Mouse (Mus musculus): ENCODE measurements around the gene St6gal2. TPM values are rescaled to one million over a fixed set of nuclear protein-coding genes. Genes with fewer than 3 reads are reported as not detected.

Gene St6gal2
- total and polyA plus RNA-seq, 2 experiments from 2014 or later: 28.2 to 69.2 TPM

DNA sequence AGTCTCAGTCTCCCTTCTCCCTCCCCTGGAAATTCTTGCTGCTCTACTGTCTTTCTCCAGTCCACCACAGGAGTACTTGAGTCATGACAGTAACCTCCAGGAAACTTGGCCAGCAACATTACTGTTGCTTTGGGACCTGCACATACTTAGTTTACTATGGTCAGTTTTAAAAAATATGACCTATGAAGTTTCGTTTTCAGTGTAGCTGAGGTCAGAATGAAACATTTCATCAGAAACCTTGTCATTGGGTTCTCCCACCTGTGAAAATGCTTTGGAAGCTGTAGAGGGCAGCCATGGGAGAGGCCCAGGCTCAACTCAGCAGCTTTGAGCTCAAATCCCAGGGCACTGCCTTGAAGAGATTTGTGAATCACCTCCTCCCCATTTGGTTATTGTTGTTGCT lies 15.0 kb downstream of the St6gal2 start:
- H3K9me3 ChIP-seq (ENCODE audit: low read length): no peaks in the 10 kb centered on the region
- H3K9ac ChIP-seq (replicated peaks; ENCODE audit: low read length): no peak overlapping the region
- no peak overlapping the region for H3K27ac ChIP-seq
- H3K4me3 ChIP-seq (ENCODE audit: low read length): no peak overlapping the region
- H3K4me2 ChIP-seq (ENCODE audit: low read depth, low read length): no peak overlapping the region
- no peaks in the 10 kb centered on the region for H3K27me3 ChIP-seq (ENCODE audit: insufficient read depth, low read length)
- no peaks in the 10 kb centered on the region for H3K4me1 ChIP-seq (ENCODE audit: insufficient read depth, low read length)
- H3K36me3 ChIP-seq (ENCODE audit: insufficient read depth, low read length): no peaks in the 10 kb centered on the region
- TF ChIP-seq CTCF (IDR thresholded peaks at IDR 0.05; ENCODE audit: low read depth): no peak
- no peak for ATAC-seq
- no peak for DNase-seq (ENCODE audit: low spot score)
- WGBS: 81% methylated on average over 1 of the region's 1 CpGs

DNA sequence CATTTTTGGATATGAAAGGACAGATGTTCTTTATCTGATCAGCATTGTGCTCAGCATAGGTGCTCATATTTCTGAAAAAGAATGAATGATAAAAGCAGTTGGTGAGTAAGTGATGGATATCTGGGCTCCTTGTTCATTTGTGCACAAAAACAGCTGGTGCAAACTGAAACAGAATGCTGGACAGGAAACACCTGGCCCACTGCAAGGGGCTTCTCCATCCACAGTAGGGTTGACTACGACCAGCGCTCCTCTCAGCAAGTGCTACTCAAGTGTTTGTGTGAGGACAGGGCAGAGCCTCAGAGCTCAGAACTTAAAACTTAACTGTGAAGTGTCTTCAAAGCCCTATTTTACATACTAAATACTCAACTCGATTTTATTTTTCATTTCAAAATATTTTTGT lies 22.4 kb downstream of the St6gal2 start:
- Histone ChIP-seq H3K9ac (replicated peaks; ENCODE audit: low read length) (no peak overlapping the region), H3K36me3 (ENCODE audit: insufficient read depth, low read length) (no peaks in the 10 kb centered on the region), H3K4me3 (ENCODE audit: low read length) (no peak overlapping the region), H3K27ac (no peak overlapping the region), H3K4me2 (ENCODE audit: low read depth, low read length) (no peak overlapping the region), H3K27me3 (ENCODE audit: insufficient read depth, low read length) (no peaks in the 10 kb centered on the region), H3K9me3 (ENCODE audit: low read length) (no peaks in the 10 kb centered on the region), H3K4me1 (ENCODE audit: insufficient read depth, low read length) (no peaks in the 10 kb centered on the region)
- TF ChIP-seq CTCF (IDR thresholded peaks at IDR 0.05; ENCODE audit: low read depth): no peak
- DNase-seq (ENCODE audit: low spot score): no peak
- no peak for ATAC-seq
- whole genome bisulfite sequencing: 93% methylated on average over 3 of the region's 3 CpGs

DNA sequence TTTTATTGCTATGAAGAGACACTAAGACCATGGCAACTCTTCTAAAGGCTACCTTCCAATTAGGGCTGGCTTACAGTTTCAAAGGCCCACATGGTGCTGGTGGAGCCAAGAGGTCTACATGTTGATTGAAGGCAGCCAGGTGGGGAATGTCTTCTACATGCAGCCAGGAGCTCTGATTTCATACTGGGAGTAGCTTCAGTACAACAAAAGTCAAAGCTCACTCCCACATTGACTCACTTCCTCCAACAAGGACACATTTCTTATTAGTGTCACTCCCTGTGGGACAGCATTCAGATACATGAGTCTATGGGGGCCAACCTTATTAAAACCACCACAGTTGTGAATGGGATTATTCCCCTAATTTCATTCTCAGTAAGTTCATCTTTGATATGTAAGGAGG lies 23.8 kb downstream of the St6gal2 start:
- no peaks in the 10 kb centered on the region for H3K27me3 ChIP-seq (ENCODE audit: insufficient read depth, low read length)
- ATAC-seq (no peak), DNase-seq (ENCODE audit: low spot score) (no peak)
- H3K4me3 ChIP-seq (ENCODE audit: low read length): no peak overlapping the region
- no peaks in the 10 kb centered on the region for H3K36me3 ChIP-seq (ENCODE audit: insufficient read depth, low read length)
- H3K9me3 ChIP-seq (ENCODE audit: low read length): no peaks in the 10 kb centered on the region
- H3K4me1 ChIP-seq (ENCODE audit: insufficient read depth, low read length): no peaks in the 10 kb centered on the region
- H3K27ac ChIP-seq: no peak overlapping the region
- TF ChIP-seq CTCF (IDR thresholded peaks at IDR 0.05; ENCODE audit: low read depth): no peak
- no peak overlapping the region for H3K9ac ChIP-seq (replicated peaks; ENCODE audit: low read length)
- H3K4me2 ChIP-seq (ENCODE audit: low read depth, low read length): no peak overlapping the region

DNA sequence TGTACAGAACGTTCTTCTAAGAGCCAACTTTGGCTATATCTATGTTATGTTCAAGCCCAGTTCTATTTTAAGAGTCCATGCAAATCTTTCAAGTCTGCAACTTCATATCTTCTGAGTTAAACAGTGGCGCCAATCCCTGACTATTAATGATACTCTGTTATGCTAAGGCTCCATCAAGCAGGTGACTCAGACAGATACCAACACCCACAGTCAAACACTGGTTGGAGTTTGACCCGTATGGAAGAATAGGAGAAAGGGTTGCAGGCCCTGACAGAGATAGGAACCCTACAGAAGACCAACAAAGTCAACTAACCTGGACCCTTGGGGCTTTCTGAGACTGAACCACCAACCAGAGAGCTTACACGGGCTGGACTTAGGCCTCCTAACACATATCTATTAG lies 30.8 kb downstream of the St6gal2 start:
- Histone ChIP-seq H3K9me3 (ENCODE audit: low read length) (no peaks in the 10 kb centered on the region), H3K4me3 (ENCODE audit: low read length) (no peak overlapping the region)
- ATAC-seq: no peak

DNA sequence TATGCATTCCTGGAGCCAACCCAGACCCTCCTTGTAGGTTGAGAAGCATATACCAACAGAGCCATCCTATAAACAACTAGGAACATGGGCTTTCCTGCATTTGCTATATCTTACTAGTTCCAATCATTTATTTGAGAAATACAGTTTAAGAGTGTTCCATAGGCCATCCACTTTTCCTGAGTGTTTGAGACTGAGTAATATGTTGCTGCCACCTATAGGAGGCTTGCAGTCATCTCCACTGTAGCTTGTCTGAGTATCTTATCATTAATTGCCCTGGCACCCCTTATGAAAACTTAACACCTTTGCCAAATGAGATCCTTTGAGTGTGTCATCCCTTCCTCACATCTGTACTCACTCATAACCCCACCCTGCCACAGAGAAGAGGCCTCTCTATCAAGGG lies 32.2 kb downstream of the St6gal2 start:
- TF ChIP-seq CTCF (IDR thresholded peaks at IDR 0.05; ENCODE audit: low read depth): peak; percentile 77
- Histone ChIP-seq H3K9ac (replicated peaks; ENCODE audit: low read length) (no peak overlapping the region), H3K36me3 (ENCODE audit: insufficient read depth, low read length) (no peaks in the 10 kb centered on the region), H3K4me3 (ENCODE audit: low read length) (no peak overlapping the region), H3K4me2 (ENCODE audit: low read depth, low read length) (no peak overlapping the region), H3K27me3 (ENCODE audit: insufficient read depth, low read length) (no peaks in the 10 kb centered on the region), H3K27ac (no peak overlapping the region), H3K9me3 (ENCODE audit: low read length) (no peaks in the 10 kb centered on the region), H3K4me1 (ENCODE audit: insufficient read depth, low read length) (no peaks in the 10 kb centered on the region)
- ATAC-seq: peak; percentile 84
- DNase-seq (ENCODE audit: low spot score): peak; percentile 73

More for the DNA sequence above, 30.8 kb downstream of the St6gal2 start:
- no peak overlapping the region for H3K9ac ChIP-seq (replicated peaks; ENCODE audit: low read length)
- DNase-seq (ENCODE audit: low spot score): no peak
- no peak overlapping the region for H3K4me2 ChIP-seq (ENCODE audit: low read depth, low read length)
- TF ChIP-seq CTCF (IDR thresholded peaks at IDR 0.05; ENCODE audit: low read depth): no peak
- 90% methylated on average over 4 of the region's 4 CpGs for WGBS
- H3K27ac ChIP-seq: no peak overlapping the region
- no peaks in the 10 kb centered on the region for H3K27me3 ChIP-seq (ENCODE audit: insufficient read depth, low read length)
- H3K36me3 ChIP-seq (ENCODE audit: insufficient read depth, low read length): no peaks in the 10 kb centered on the region
- H3K4me1 ChIP-seq (ENCODE audit: insufficient read depth, low read length): no peaks in the 10 kb centered on the region

DNA sequence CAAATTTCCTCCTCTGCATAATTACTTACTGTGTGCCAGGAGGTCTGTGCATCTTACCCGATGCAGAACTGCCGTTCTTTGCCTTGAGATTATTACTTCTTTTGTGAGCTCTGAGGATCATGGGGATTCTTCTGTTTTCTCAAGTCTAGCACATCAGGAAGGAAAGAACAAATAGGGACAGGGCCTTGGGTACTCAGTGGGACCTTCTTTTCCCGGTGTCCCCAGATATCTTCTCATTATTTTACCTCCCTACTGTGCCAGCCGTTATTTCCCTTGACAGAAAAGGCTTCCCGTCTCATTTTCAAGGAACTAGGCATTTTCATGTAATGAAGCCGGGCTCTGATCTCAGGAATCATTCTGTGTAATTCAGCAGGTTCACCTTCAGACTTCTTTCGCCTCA lies 34.2 kb downstream of the St6gal2 start:
- Histone ChIP-seq H3K27ac (peak overlapping the region; percentile 22; the same call in 1 of the 2 replicates), H3K4me2 (ENCODE audit: low read depth, low read length) (no peak overlapping the region)
- no peak for DNase-seq (ENCODE audit: low spot score)

DNA sequence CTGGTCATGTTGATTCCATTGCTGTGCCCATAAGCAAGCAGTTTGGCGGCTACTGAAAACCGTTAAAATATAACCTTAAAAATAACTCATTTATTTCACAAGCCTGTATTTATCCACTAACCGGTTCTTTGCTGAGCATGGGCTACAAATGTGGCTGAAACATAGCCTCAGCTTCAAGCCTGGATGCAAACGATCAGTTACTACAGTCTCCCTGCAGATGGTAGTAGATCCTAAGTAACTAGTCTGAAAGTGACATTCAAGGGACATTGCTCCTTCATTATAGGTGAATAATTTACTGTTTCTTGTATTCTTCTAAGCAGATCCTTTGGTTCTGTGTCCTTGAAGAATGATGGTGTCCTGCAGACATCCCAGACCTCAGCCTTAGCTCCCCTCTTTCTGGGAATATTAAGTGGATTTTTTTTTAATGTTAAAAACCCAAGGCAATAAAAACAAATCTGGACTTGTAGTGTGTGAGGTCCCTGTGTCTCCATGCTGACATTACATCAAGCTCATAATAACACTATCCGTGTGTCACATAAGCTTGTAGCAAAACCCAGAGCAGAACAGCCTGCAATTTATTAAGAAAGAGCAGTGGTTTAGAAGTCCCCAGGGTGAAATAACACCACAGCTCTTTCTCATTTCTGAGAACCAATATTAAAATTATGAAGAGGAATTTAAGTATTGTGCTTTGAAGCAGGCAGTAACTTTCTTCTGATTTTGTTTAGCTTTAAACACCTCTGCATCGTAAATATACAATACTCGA lies 39.1 kb downstream of the St6gal2 start:
- H3K9me3 ChIP-seq (ENCODE audit: low read length): no peaks in the 10 kb centered on the region
- 0 out of 2 replicates have a peak overlapping the region, but pooled peaks have one; percentile 4 for H3K27ac ChIP-seq
- H3K27me3 ChIP-seq (ENCODE audit: insufficient read depth, low read length): no peaks in the 10 kb centered on the region
- H3K4me1 ChIP-seq (ENCODE audit: insufficient read depth, low read length): no peaks in the 10 kb centered on the region
- DNase-seq (ENCODE audit: low spot score) (peak; percentile 15), ATAC-seq (peak; percentile 56; the same call in 1 of the 2 replicates)
- no peak overlapping the region for H3K4me3 ChIP-seq (ENCODE audit: low read length)
- peaks cover 6% of the 10 kb centered on the region; the same call in 1 of the 2 replicates for H3K36me3 ChIP-seq (ENCODE audit: insufficient read depth, low read length)
- H3K9ac ChIP-seq (replicated peaks; ENCODE audit: low read length): no peak overlapping the region
- WGBS: 82% methylated on average over 7 of the region's 7 CpGs
- peak; percentile 43 for TF ChIP-seq CTCF (IDR thresholded peaks at IDR 0.05; ENCODE audit: low read depth)
- no peak overlapping the region for H3K4me2 ChIP-seq (ENCODE audit: low read depth, low read length)

More for the DNA sequence above, 34.2 kb downstream of the St6gal2 start:
- Histone ChIP-seq H3K27me3 (ENCODE audit: insufficient read depth, low read length) (no peaks in the 10 kb centered on the region), H3K9ac (replicated peaks; ENCODE audit: low read length) (no peak overlapping the region), H3K36me3 (ENCODE audit: insufficient read depth, low read length) (peaks cover 6% of the 10 kb centered on the region; the same call in 1 of the 2 replicates), H3K4me1 (ENCODE audit: insufficient read depth, low read length) (no peaks in the 10 kb centered on the region), H3K4me3 (ENCODE audit: low read length) (no peak overlapping the region), H3K9me3 (ENCODE audit: low read length) (no peaks in the 10 kb centered on the region)
- no peak for TF ChIP-seq CTCF (IDR thresholded peaks at IDR 0.05; ENCODE audit: low read depth)
- WGBS: 58% methylated on average over 7 of the region's 7 CpGs
- no peak for ATAC-seq

Measured in hindbrain, postnatal 0 days (tissue).